Mouse (Mus musculus) urinary bladder, adult 2 months (tissue): ENCODE data around the gene Cdyl2. TPM values are rescaled to one million over a fixed set of nuclear protein-coding genes. Genes with fewer than 3 reads are reported as not detected.

ENCODE experiments used
- DNase-seq: peaks from one replicate; pipeline ENCODE4 v3.0.0; 2022; ENCODE audit warnings: low spot score
- polyA plus RNA-seq: library from polyadenylated mRNA; depleted of rRNA; stranded (reverse); fragments of >200 nt; gene quantifications from 2 replicates; pipeline ENCODE4 v1.2.3, GENCODE M21; 2012

The Cdyl2 gene
- polyA plus RNA-seq, 1 experiment = 1.0 TPM

GRCm38 (mm10) chr8:116671543-116671942 lies 61.2 kb downstream of the Cdyl2 start:
- no peak for DNase-seq

- DNase-seq = no peak
Observed at GRCm38 (mm10) chr8:116670604-116671003, 62.2 kb downstream of the Cdyl2 start.

DNA sequence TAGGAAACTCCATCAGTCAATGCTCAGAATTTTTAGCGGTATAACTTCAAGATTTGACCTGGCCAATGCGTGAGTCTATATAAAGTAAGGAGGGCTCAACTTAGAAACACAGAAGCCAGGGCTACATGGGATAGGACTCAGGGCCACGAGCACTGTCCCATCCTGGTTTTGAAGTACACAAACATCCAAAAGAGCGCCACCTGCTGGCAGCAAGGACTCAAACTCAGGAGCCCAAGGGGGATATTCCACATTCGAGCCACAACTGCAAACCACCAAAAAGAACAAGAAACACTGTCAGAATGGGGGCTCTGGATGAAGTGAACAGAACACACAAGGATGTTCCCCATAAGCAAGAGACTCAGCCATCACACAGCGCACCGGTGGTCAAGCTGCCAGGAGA lies 63.8 kb downstream of the Cdyl2 start:
- no peak for DNase-seq

GRCm38 (mm10) chr8:116666781-116667325 lies 65.9 kb downstream of the Cdyl2 start:
- DNase-seq = no peak

DNA sequence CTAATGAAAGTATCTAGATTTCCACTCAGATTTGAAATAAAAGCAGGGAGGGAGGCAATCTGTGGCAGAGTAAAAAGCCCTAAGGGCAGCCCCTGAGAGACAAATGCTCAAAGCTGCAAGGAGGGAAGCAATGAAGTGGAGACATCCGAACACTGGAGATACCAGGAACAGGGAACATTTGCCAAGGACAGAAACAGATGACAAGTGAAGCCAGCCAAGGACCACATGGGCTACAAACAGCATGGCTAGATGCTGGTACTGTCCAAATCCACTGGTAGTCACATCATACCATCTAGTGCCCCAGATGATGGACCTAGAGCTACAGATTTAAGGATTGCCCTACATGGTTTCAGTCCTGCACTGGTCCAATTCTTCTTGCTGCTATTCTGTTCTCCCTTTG lies 71.3 kb downstream of the Cdyl2 start:
- no peak for DNase-seq

GRCm38 (mm10) chr8:116656811-116657210 lies 76.0 kb downstream of the Cdyl2 start:
- no peak for DNase-seq

GRCm38 (mm10) chr8:116654881-116655280 lies 77.9 kb downstream of the Cdyl2 start:
- DNase-seq = no peak

- no peak for DNase-seq
Observed at GRCm38 (mm10) chr8:116652949-116653348, 79.8 kb downstream of the Cdyl2 start.

- DNase-seq = no peak
Observed at GRCm38 (mm10) chr8:116649975-116650725, 82.6 kb downstream of the Cdyl2 start.

DNA sequence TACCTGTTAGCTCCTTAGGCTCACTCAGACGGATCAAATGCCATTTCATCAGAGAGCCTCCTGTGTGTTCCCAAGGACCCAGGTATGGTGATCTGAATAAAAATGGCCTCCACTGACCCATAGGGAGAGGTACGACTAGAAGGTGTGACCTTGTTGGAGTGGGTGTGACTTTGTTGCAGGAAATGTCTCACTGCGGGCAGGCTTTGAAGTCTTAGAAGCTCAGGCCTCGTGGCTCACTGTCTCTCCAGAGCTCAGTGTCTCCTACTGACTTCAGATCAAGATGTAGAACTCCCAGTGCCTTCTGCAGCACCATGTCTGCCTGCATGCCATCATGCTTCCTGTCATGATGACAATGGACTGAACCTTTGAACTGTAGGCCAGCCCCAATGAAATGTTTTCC lies 87.4 kb downstream of the Cdyl2 start:
- no peak for DNase-seq

DNA sequence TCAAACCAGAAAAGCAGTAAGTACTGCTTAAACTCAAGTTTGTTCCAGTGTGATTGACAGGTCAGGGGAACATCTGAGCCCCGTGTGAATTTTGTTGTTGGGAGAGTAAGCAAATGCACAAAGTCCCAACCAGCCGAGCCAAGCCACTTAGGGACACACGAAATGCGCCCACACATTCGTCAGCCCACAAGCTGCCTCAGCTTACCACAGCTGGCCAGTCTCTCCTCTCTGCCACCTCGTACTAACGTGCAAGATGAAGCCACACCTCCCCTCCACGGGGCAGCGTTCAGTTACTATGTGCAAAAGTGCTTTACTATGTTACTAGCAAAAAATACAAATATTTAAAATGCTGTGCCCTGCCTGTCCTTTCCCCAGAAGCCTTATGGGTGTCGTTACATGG lies 91.9 kb downstream of the Cdyl2 start:
- DNase-seq = no peak

DNA sequence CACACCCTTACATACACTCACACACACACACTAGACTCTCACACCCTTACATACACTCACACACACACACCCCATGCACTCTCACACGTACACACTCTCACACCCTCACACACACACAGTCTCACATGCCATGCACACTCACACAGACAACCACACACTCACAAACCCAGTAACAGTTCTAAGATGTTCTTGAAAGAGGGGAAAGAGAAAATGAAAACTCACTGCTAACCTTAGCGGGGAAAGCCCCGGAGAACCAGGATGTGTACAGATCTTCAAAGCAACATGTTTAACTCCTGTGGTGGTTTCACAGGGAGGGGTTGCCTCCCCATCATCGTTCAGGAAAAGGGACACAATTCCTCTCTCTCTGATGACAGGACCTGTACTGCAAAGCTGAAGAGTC lies 94.8 kb downstream of the Cdyl2 start:
- no peak for DNase-seq

DNA sequence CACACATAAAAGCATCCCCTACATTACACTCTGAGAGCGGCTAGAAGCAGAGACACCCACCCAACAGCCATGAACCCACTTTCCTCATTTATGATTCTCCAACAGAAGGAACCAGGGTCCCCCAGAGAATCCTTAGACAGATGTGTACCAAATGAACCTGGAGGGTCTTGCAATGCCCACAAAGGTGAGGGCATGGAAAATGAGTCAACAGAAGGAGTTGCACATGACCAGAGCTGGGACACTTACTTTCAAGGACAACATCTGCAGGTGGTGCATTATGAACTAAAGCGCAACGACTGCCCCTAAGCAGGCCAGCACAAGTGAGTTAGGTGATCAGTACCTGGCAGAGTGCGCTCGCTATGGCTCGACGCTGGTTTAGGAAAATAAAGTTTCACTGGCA lies 95.6 kb downstream of the Cdyl2 start:
- DNase-seq = no peak

- DNase-seq = no peak
Observed at GRCm38 (mm10) chr8:116636396-116636795, 96.4 kb downstream of the Cdyl2 start.

DNA sequence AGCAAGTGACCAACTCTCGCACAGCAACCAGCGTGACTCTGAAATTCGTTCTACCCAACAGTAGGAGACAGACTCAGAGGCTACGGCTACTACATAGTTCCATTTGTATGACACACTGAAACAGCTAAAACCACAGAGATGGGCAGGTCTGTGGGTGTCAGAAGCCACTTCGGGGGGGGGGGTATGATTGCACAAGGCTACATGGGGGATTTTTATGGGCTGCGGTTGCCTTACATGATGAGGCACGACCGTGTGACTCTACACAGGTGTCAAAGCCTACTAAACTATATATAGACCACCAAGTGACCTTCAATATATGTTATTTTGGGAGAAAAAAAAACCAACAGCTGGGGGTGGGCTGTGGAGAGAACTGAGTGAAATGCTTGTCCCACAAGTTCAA lies 96.8 kb downstream of the Cdyl2 start:
- DNase-seq = no peak

DNA sequence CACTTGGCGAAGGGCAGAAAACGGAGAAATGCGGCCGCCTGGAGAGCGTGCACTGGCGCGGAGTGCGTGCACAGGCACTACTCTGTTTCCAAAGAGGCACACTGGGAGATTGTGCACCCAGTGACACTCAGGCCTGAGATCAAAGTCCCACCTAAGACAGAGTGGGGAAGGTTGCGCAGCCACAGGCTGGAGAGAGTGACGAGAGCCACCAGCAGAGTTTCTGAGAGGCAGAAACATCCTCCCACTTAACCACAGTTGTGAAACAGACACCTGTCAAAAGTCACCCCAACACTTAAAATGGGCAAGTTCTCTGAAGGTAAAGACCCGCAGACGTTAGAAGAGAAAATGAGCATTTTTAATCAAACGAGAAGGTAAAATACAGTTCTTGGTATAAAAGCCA lies 97.5 kb downstream of the Cdyl2 start:
- DNase-seq = no peak

DNA sequence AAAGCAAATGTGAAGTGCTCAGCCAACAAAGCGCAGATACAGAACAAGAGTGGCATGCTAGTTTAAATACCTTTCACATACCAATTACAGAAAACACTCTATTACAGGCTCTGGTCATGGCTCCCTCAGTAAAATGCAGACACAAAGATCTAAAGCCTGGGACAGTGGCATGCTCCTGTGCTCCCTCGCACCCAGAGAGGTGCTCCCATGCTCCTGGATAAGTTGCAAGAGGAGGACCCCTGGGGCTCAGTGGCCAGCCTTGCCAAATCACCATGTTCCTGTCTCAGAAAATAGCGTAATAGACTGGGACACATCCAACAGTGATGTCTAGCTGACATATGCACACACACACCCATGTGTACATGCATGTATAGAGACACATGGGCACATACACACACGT lies 98.4 kb downstream of the Cdyl2 start:
- no peak for DNase-seq

GRCm38 (mm10) chr8:116633470-116634150 lies 99.2 kb downstream of the Cdyl2 start:
- no peak for DNase-seq

- no peak for DNase-seq
Observed at GRCm38 (mm10) chr8:116630066-116630465, 102.7 kb downstream of the Cdyl2 start.

GRCm38 (mm10) chr8:116628975-116629374 lies 103.8 kb downstream of the Cdyl2 start:
- no peak for DNase-seq

- DNase-seq = no peak
Observed at GRCm38 (mm10) chr8:116627854-116628479, 104.8 kb downstream of the Cdyl2 start.

GRCm38 (mm10) chr8:116623591-116623990 lies 109.2 kb downstream of the Cdyl2 start:
- no peak for DNase-seq

- DNase-seq = no peak
Observed at GRCm38 (mm10) chr8:116622326-116622725, 110.5 kb downstream of the Cdyl2 start.
